Mouse (Mus musculus): ENCODE measurements around the gene Rem2. TPM values are rescaled to one million over a fixed set of nuclear protein-coding genes. Genes with fewer than 3 reads are reported as not detected.

Rem2 gene
- not detected for total RNA-seq (2018; cell fraction: chromatin; rRNA removed)
- under 1 TPM in 3 of 26 experiments, not detected in 23; 0.19 to 0.22 (median 0.19) TPM for total RNA-seq (2018; cell fraction: cytosol; rRNA removed)
- 1 to 10 TPM in 1 of 26 experiments, under 1 TPM in 2, not detected in 23; 0.32 to 1.4 (median 0.54) TPM for total RNA-seq (2018; cell fraction: nucleus; rRNA removed)
- polyA plus RNA-seq (2018) = not detected in 3 replicates

- H3K27ac ChIP-seq = no peak within 1 kb of the TSS
- no peak within 1 kb of the TSS for H3K4me3 ChIP-seq (ENCODE audit: inconsistent target)
- no peaks in the 10 kb centered on the region for H3K79me2 ChIP-seq (ENCODE audit: inconsistent target)
- 24% methylated on average over 23 of the region's 23 CpGs for WGBS (ENCODE audit: missing documents)
- no peaks in the 10 kb centered on the region for H3K36me3 ChIP-seq (ENCODE audit: inconsistent target)
These were observed at the start of gene Rem2 for GRCm38 (mm10) chr14:54475941-54476844. Gene Rem2, plus strand, starts transcription at chr14:54476100.

GRCm38 (mm10) chr14:54426689-54427398, 49.1 kb upstream of the Rem2 start, which contains the start of gene Mrpl52:
Gene Mrpl52, plus strand, starts transcription at chr14:54426909.
- WGBS (ENCODE audit: missing documents) = under 1% methylated on average over 48 of the region's 48 CpGs
- H3K36me3 ChIP-seq (ENCODE audit: inconsistent target) = peaks cover 6% of the 10 kb centered on the region; the same call in 1 of the 2 replicates
- H3K79me2 ChIP-seq (ENCODE audit: inconsistent target) = no peaks in the 10 kb centered on the region
- peak within 1 kb of the TSS; percentile 46 for H3K4me3 ChIP-seq (ENCODE audit: inconsistent target)
- H3K27ac ChIP-seq = peak within 1 kb of the TSS; percentile 82

GRCm38 (mm10) chr14:54427696-54428095, 48.2 kb upstream of the Rem2 start:
- 83% methylated on average over 7 of the region's 7 CpGs for WGBS (ENCODE audit: missing documents)
- Histone ChIP-seq H3K27ac (no peak overlapping the region), H3K4me3 (ENCODE audit: inconsistent target) (no peak overlapping the region), H3K36me3 (ENCODE audit: inconsistent target) (peaks cover 6% of the 10 kb centered on the region; the same call in 1 of the 2 replicates), H3K79me2 (ENCODE audit: inconsistent target) (no peaks in the 10 kb centered on the region; the same call in 1 of the 2 replicates)

- Histone ChIP-seq H3K36me3 (ENCODE audit: inconsistent target) (peaks cover 6% of the 10 kb centered on the region; the same call in 1 of the 2 replicates), H3K27ac (no peak overlapping the region), H3K79me2 (ENCODE audit: inconsistent target) (no peaks in the 10 kb centered on the region; the same call in 1 of the 2 replicates), H3K4me3 (ENCODE audit: inconsistent target) (no peak overlapping the region)
- 92% methylated on average over 5 of the region's 5 CpGs for WGBS (ENCODE audit: missing documents)
These were observed 47.5 kb upstream of the Rem2 start for GRCm38 (mm10) chr14:54428421-54428820.

GRCm38 (mm10) chr14:54429332-54430093, 46.4 kb upstream of the Rem2 start:
- H3K27ac ChIP-seq = no peak overlapping the region
- H3K36me3 ChIP-seq (ENCODE audit: inconsistent target) = peaks cover 6% of the 10 kb centered on the region; the same call in 1 of the 2 replicates
- WGBS (ENCODE audit: missing documents) = 89% methylated on average over 7 of the region's 7 CpGs

GRCm38 (mm10) chr14:54430406-54431145, 45.3 kb upstream of the Rem2 start:
- H3K79me2 ChIP-seq (ENCODE audit: inconsistent target) = no peaks in the 10 kb centered on the region; the same call in 1 of the 2 replicates
- H3K36me3 ChIP-seq (ENCODE audit: inconsistent target) = peaks cover 6% of the 10 kb centered on the region; the same call in 1 of the 2 replicates
- H3K27ac ChIP-seq = no peak overlapping the region
- H3K4me3 ChIP-seq (ENCODE audit: inconsistent target) = no peak overlapping the region
- WGBS (ENCODE audit: missing documents) = 83% methylated on average over 18 of the region's 18 CpGs

More at GRCm38 (mm10) chr14:54429332-54430093, 46.4 kb upstream of the Rem2 start:
- Histone ChIP-seq H3K4me3 (ENCODE audit: inconsistent target) (no peak overlapping the region), H3K79me2 (ENCODE audit: inconsistent target) (no peaks in the 10 kb centered on the region; the same call in 1 of the 2 replicates)

GRCm38 (mm10) chr14:54431334-54432077, 44.4 kb upstream of the Rem2 start, which contains the start of gene Mmp14:
Gene Mmp14, plus strand, starts transcription at chr14:54431612.
- Histone ChIP-seq H3K36me3 (ENCODE audit: inconsistent target) (peaks cover 6% of the 10 kb centered on the region; the same call in 1 of the 2 replicates), H3K79me2 (ENCODE audit: inconsistent target) (no peaks in the 10 kb centered on the region; the same call in 1 of the 2 replicates), H3K4me3 (ENCODE audit: inconsistent target) (no peak within 1 kb of the TSS), H3K27ac (no peak within 1 kb of the TSS)
- WGBS (ENCODE audit: missing documents) = 12% methylated on average over 49 of the region's 49 CpGs

- no peak overlapping the region for H3K27ac ChIP-seq
- H3K4me3 ChIP-seq (ENCODE audit: inconsistent target) = no peak overlapping the region
- no peaks in the 10 kb centered on the region; the same call in 1 of the 2 replicates for H3K79me2 ChIP-seq (ENCODE audit: inconsistent target)
- peaks cover 6% of the 10 kb centered on the region; the same call in 1 of the 2 replicates for H3K36me3 ChIP-seq (ENCODE audit: inconsistent target)
- 34% methylated on average over 49 of the region's 54 CpGs for WGBS (ENCODE audit: missing documents)
These were observed 43.6 kb upstream of the Rem2 start for GRCm38 (mm10) chr14:54432078-54432836.

- Histone ChIP-seq H3K79me2 (ENCODE audit: inconsistent target) (no peaks in the 10 kb centered on the region; the same call in 1 of the 2 replicates), H3K36me3 (ENCODE audit: inconsistent target) (peaks cover 6% of the 10 kb centered on the region; the same call in 1 of the 2 replicates), H3K4me3 (ENCODE audit: inconsistent target) (no peak overlapping the region), H3K27ac (no peak overlapping the region)
- 46% methylated on average over 14 of the region's 17 CpGs for WGBS (ENCODE audit: missing documents)
These were observed 42.8 kb upstream of the Rem2 start for GRCm38 (mm10) chr14:54432837-54433830.

GRCm38 (mm10) chr14:54433941-54434531, 41.9 kb upstream of the Rem2 start:
- Histone ChIP-seq H3K4me3 (ENCODE audit: inconsistent target) (no peak overlapping the region), H3K27ac (no peak overlapping the region), H3K79me2 (ENCODE audit: inconsistent target) (no peaks in the 10 kb centered on the region; the same call in 1 of the 2 replicates), H3K36me3 (ENCODE audit: inconsistent target) (peaks cover 6% of the 10 kb centered on the region; the same call in 1 of the 2 replicates)
- WGBS (ENCODE audit: missing documents) = 65% methylated on average over 12 of the region's 12 CpGs

All from macrophage (primary cell).